Mouse (Mus musculus) intestine, embryonic 15.5 days (tissue): Measurements from ENCODE around the gene Tmem236. TPM values are rescaled to one million over a fixed set of nuclear protein-coding genes. Genes with fewer than 3 reads are reported as not detected.

Experiments
- microRNA counts: library from miRNA; unstranded; fragments of <30 nt; microRNA quantifications from one replicate; lab custom pipeline; 2016
- polyA plus RNA-seq: library from polyadenylated mRNA; unstranded; fragments of >200 nt; fragmentation: Nextera tagmentation; extraction: Ambion mirVana; gene quantifications from 2 replicates; pipeline ENCODE4 v1.2.1, GENCODE M21; 2015

Gene Tmem236
- polyA plus RNA-seq, 1 experiment from 2014 or later, result 15.4 TPM

MicroRNA genes within 50 kb of the gene (microRNA counts, 519-probe panel; counts per million panel counts)
- 97.1 counts per million, percentile 29 among the panel's probes with 10 or more counts for microRNA mmu-miR-511 (lab: Ali Mortazavi, UCI)

Other genes starting within 250 kb of the Tmem236 start
- 114 and 120 TPM in 2 replicates for gene Hacd1, start 118.4 kb upstream of the Tmem236 start, polyA plus RNA-seq
- gene Stam, start 100.4 kb upstream of the Tmem236 start, polyA plus RNA-seq, result 55.4 and 61.0 TPM in 2 replicates
- gene Mrc1, start 54.9 kb downstream of the Tmem236 start, polyA plus RNA-seq, result 6.5 and 7.0 TPM in 2 replicates
- not detected in 2 replicates for gene Slc39a12, start 213.8 kb downstream of the Tmem236 start, polyA plus RNA-seq